In the genomic region with DNA sequence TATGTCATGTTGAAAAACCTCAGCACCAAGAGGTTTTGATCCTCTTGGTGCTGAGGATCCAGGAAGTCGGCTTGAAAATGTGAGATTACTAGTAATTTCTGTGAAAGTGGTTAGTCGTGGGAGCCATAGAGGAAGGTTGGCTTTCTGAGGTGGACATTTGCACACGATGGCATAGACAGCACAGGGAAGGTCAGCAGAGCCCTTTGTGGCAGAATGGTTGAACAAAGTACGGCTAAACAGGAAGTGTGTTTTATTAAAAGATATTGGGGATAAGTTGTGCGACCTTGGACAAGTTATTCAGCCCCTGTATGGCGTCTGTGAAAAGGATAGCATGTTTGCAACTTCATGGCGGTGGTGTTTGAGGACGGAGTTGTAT, we compare ENCODE assay signal across 8 mouse cellular contexts. TPM values are rescaled to one million over a fixed set of nuclear protein-coding genes. Genes with fewer than 3 reads are reported as not detected.
DNase-seq lines count a peak whose midpoint lies in the region; ATAC-seq and TF ChIP-seq lines count a peak whose summit lies in the region.

No protein-coding gene starts in this region.

- H3K4me2 ChIP-seq in liver, embryonic 11.5 days: peak overlapping the region; percentile 70
- peak overlapping the region; percentile 74 for H3K4me2 ChIP-seq in stomach, embryonic 16.5 days (ENCODE audit: low read depth, low read length)

- H3K4me1 ChIP-seq in spleen, adult 2 months (ENCODE audit: control insufficient read depth, insufficient read depth, insufficient read length): peaks cover 5% of the 10 kb centered on the region
- peaks cover 13% of the 10 kb centered on the region for H3K4me1 ChIP-seq in liver, embryonic 11.5 days (replicated peaks; ENCODE audit: control insufficient read depth, insufficient read depth, low read length)
- 0 out of 2 replicates have a peak, but pooled peaks cover 2% of the 10 kb centered on the region for H3K4me1 ChIP-seq in stomach, embryonic 16.5 days (ENCODE audit: control insufficient read depth, insufficient read depth, low read length)

- no peak for DNase-seq in cerebellum, postnatal 4 days (ENCODE audit: low spot score in 2 of 2)
- DNase-seq in spleen, adult 2 months (ENCODE audit: low read depth in 1 of 2, low spot score in 2 of 2): no peak
- no peak for DNase-seq in spleen, postnatal 4 days (ENCODE audit: low spot score in 2 of 2)
- no peak for DNase-seq in liver, embryonic 11.5 days (ENCODE audit: low spot score)
- no peak for DNase-seq in adrenal gland, adult (ENCODE audit: inconsistent age in 2 of 2, low spot score in 1 of 2)

- no peaks in the 10 kb centered on the region for H3K9me3 ChIP-seq in liver, embryonic 11.5 days (ENCODE audit: control insufficient read depth, low read length)
- no peaks in the 10 kb centered on the region for H3K9me3 ChIP-seq in stomach, embryonic 16.5 days (replicated peaks; ENCODE audit: control insufficient read depth, low read length)

- peak overlapping the region; percentile 69 for H3K27ac ChIP-seq in spleen, adult 2 months (ENCODE audit: insufficient read depth, low read length)
- H3K27ac ChIP-seq in liver, embryonic 11.5 days (ENCODE audit: low read depth, low read length): peak overlapping the region; percentile 72
- H3K27ac ChIP-seq in stomach, embryonic 16.5 days (ENCODE audit: low read length): peak overlapping the region; percentile 83

- H3K4me3 ChIP-seq in spleen, adult 2 months (ENCODE audit: extremely low read depth, insufficient read depth, insufficient read length): peak overlapping the region; percentile 74
- peak overlapping the region; percentile 67 for H3K4me3 ChIP-seq in liver, embryonic 11.5 days (ENCODE audit: low read depth, low read length)
- H3K4me3 ChIP-seq in stomach, embryonic 16.5 days (replicated peaks; ENCODE audit: low read length): peak overlapping the region; percentile 62

- no peaks in the 10 kb centered on the region for H3K27me3 ChIP-seq in spleen, adult 2 months (ENCODE audit: control insufficient read depth, insufficient read depth, low read length)
- no peaks in the 10 kb centered on the region for H3K27me3 ChIP-seq in liver, embryonic 11.5 days (replicated peaks; ENCODE audit: control insufficient read depth, insufficient read depth, low read length)
- no peaks in the 10 kb centered on the region for H3K27me3 ChIP-seq in stomach, embryonic 16.5 days (ENCODE audit: control insufficient read depth, insufficient read depth, low read length)

- H3K36me3 ChIP-seq in spleen, adult 2 months (ENCODE audit: control insufficient read depth, insufficient read depth, low read length): no peaks in the 10 kb centered on the region; the same call in 1 of the 2 replicates
- no peaks in the 10 kb centered on the region for H3K36me3 ChIP-seq in liver, embryonic 11.5 days (ENCODE audit: control insufficient read depth, insufficient read depth, low read length)
- no peaks in the 10 kb centered on the region for H3K36me3 ChIP-seq in stomach, embryonic 16.5 days (ENCODE audit: control insufficient read depth, insufficient read depth, low read length)

- TF ChIP-seq POLR2A in spleen, adult 2 months (IDR thresholded peaks at IDR 0.05; ENCODE audit: low read depth, low read length): no peak

- no peak for TF ChIP-seq CTCF in spleen, adult 2 months (IDR thresholded peaks at IDR 0.05; ENCODE audit: extremely low read depth, insufficient read depth, insufficient read length, insufficient replicate concordance)

- WGBS in spleen, adult 2 months: 14% methylated on average over 8 of the region's 8 CpGs
- 16% methylated on average over 8 of the region's 8 CpGs for WGBS in liver, embryonic 11.5 days
- 28% methylated on average over 8 of the region's 8 CpGs for WGBS in stomach, embryonic 16.5 days

- peak overlapping the region; percentile 83 for H3K9ac ChIP-seq in liver, embryonic 11.5 days (ENCODE audit: low read depth, low read length)
- H3K9ac ChIP-seq in stomach, embryonic 16.5 days (ENCODE audit: low read length): peak overlapping the region; percentile 81

- ATAC-seq in cerebellum, adult (ENCODE audit: insufficient number of reproducible peaks, low FRiP score, low TSS enrichment): 0 out of 2 replicates have a peak, but pooled peaks have one; percentile 11
- 0 out of 2 replicates have a peak, but pooled peaks have one; percentile 4 for ATAC-seq in liver, embryonic 11.5 days (replicated peaks; ENCODE audit: low FRiP score)
- no peak for ATAC-seq in stomach, embryonic 16.5 days (ENCODE audit: insufficient read depth, low FRiP score)
- ATAC-seq in monocyte, adult 5-6 weeks (replicated peaks; ENCODE audit: insufficient number of reproducible peaks, low FRiP score, low TSS enrichment, poor library complexity, severe bottlenecking): no peak

RNA-seq across cellular contexts. Expression of a gene that starts 0.5 kb away (rescaled TPM):
- 2.8 and 4.2 TPM in 2 replicates for polyA plus RNA-seq in spleen, adult 2 months (2012; rRNA removed)
- polyA plus RNA-seq in liver, embryonic 11.5 days (2014; fragmentation: Nextera tagmentation; extraction: Ambion mirVana): 39.5 and 51.2 TPM in 2 replicates
- polyA plus RNA-seq in stomach, embryonic 16.5 days (2015; fragmentation: Nextera tagmentation; extraction: Ambion mirVana): 32.0 and 34.5 TPM in 2 replicates
- 50.7 to 64.4 TPM (median 56.7 TPM) in 3 replicates for total RNA-seq in monocyte, adult 5-6 weeks (2017)

RNA-seq across cellular contexts. Expression of a gene that starts 31.1 kb away (rescaled TPM):
- polyA plus RNA-seq in spleen, adult 2 months (2012; rRNA removed): 13.7 and 14.5 TPM in 2 replicates
- polyA plus RNA-seq in liver, embryonic 11.5 days (2014; fragmentation: Nextera tagmentation; extraction: Ambion mirVana): 78.1 and 79.5 TPM in 2 replicates
- 65.4 and 70.2 TPM in 2 replicates for polyA plus RNA-seq in stomach, embryonic 16.5 days (2015; fragmentation: Nextera tagmentation; extraction: Ambion mirVana)
- 37.1 to 48.0 TPM (median 46.0 TPM) in 3 replicates for total RNA-seq in monocyte, adult 5-6 weeks (2017)

Comparison
In these comparisons a context has a peak if more than half of its experiments do, and no peak if none do; other contexts are left out.
1. ATAC-seq: peak in cerebellum, adult (single experiment) and liver, embryonic 11.5 days (single experiment); none in stomach, embryonic 16.5 days (single experiment) and monocyte, adult 5-6 weeks (single experiment).
2. Peak in every context shown above with its lines, with median percentiles within 50 percentile points of each other: H3K27ac ChIP-seq and H3K4me3 ChIP-seq.